Mouse (Mus musculus): ENCODE measurements around the gene Ppm1b. TPM values are rescaled to one million over a fixed set of nuclear protein-coding genes. Genes with fewer than 3 reads are reported as not detected.

The Ppm1b gene
- total and polyA plus RNA-seq, 2 experiments from 2014 or later: 51.9 to 54.7 TPM

GRCm38 (mm10) chr17:84940017-84940731 is 16.4 kb upstream of the Ppm1b start:
- Histone ChIP-seq H3K9me3 (ENCODE audit: low read length) (no peaks in the 10 kb centered on the region), H3K27ac (ENCODE audit: low read depth, low read length) (no peak overlapping the region), H3K4me1 (ENCODE audit: insufficient read depth, low read length) (peaks cover 3% of the 10 kb centered on the region; the same call in 1 of the 2 replicates), H3K9ac (replicated peaks; ENCODE audit: low read length, poor library complexity, severe bottlenecking) (no peak overlapping the region), H3K4me2 (ENCODE audit: low read depth, low read length, poor library complexity, severe bottlenecking) (no peak overlapping the region), H3K36me3 (ENCODE audit: insufficient read depth, low read length) (no peaks in the 10 kb centered on the region), H3K4me3 (ENCODE audit: low read depth, low read length) (no peak overlapping the region), H3K27me3 (ENCODE audit: insufficient read depth, low read length) (no peaks in the 10 kb centered on the region)
- ATAC-seq (ENCODE audit: low FRiP score) (no peak), DNase-seq (ENCODE audit: low spot score) (no peak)
- TF ChIP-seq CTCF (IDR thresholded peaks at IDR 0.05): no peak
- WGBS: 84% methylated on average over 9 of the region's 9 CpGs

- Histone ChIP-seq H3K9ac (replicated peaks; ENCODE audit: low read length, poor library complexity, severe bottlenecking) (no peak overlapping the region), H3K9me3 (ENCODE audit: low read length) (no peaks in the 10 kb centered on the region), H3K4me1 (ENCODE audit: insufficient read depth, low read length) (peaks cover 2% of the 10 kb centered on the region; the same call in 1 of the 2 replicates), H3K36me3 (ENCODE audit: insufficient read depth, low read length) (no peaks in the 10 kb centered on the region), H3K27ac (ENCODE audit: low read depth, low read length) (no peak overlapping the region), H3K4me2 (ENCODE audit: low read depth, low read length, poor library complexity, severe bottlenecking) (no peak overlapping the region), H3K4me3 (ENCODE audit: low read depth, low read length) (no peak overlapping the region), H3K27me3 (ENCODE audit: insufficient read depth, low read length) (no peaks in the 10 kb centered on the region)
- DNase-seq (ENCODE audit: low spot score): no peak
- no peak for TF ChIP-seq CTCF (IDR thresholded peaks at IDR 0.05)
- 85% methylated on average over 13 of the region's 13 CpGs for WGBS
- no peak for ATAC-seq (ENCODE audit: low FRiP score)
Observed at GRCm38 (mm10) chr17:84941291-84941868, 15.2 kb upstream of the Ppm1b start.

GRCm38 (mm10) chr17:84942358-84943032 is 14.0 kb upstream of the Ppm1b start:
- ATAC-seq (ENCODE audit: low FRiP score): no peak
- no peak for TF ChIP-seq CTCF (IDR thresholded peaks at IDR 0.05)
- Histone ChIP-seq H3K4me2 (ENCODE audit: low read depth, low read length, poor library complexity, severe bottlenecking) (no peak overlapping the region), H3K9me3 (ENCODE audit: low read length) (no peaks in the 10 kb centered on the region), H3K36me3 (ENCODE audit: insufficient read depth, low read length) (no peaks in the 10 kb centered on the region), H3K27ac (ENCODE audit: low read depth, low read length) (no peak overlapping the region), H3K4me1 (ENCODE audit: insufficient read depth, low read length) (no peaks in the 10 kb centered on the region), H3K4me3 (ENCODE audit: low read depth, low read length) (no peak overlapping the region), H3K27me3 (ENCODE audit: insufficient read depth, low read length) (no peaks in the 10 kb centered on the region), H3K9ac (replicated peaks; ENCODE audit: low read length, poor library complexity, severe bottlenecking) (no peak overlapping the region)
- WGBS: 90% methylated on average over 10 of the region's 10 CpGs
- DNase-seq (ENCODE audit: low spot score): no peak

GRCm38 (mm10) chr17:84943033-84943393 is 13.5 kb upstream of the Ppm1b start:
- H3K4me3 ChIP-seq (ENCODE audit: low read depth, low read length): no peak overlapping the region
- WGBS: 69% methylated on average over 2 of the region's 2 CpGs
- no peak overlapping the region for H3K4me2 ChIP-seq (ENCODE audit: low read depth, low read length, poor library complexity, severe bottlenecking)
- DNase-seq (ENCODE audit: low spot score) (no peak), ATAC-seq (ENCODE audit: low FRiP score) (no peak)
- no peaks in the 10 kb centered on the region for H3K36me3 ChIP-seq (ENCODE audit: insufficient read depth, low read length)
- no peaks in the 10 kb centered on the region for H3K27me3 ChIP-seq (ENCODE audit: insufficient read depth, low read length)
- TF ChIP-seq CTCF (IDR thresholded peaks at IDR 0.05): no peak
- H3K9me3 ChIP-seq (ENCODE audit: low read length): no peaks in the 10 kb centered on the region
- H3K9ac ChIP-seq (replicated peaks; ENCODE audit: low read length, poor library complexity, severe bottlenecking): no peak overlapping the region
- H3K27ac ChIP-seq (ENCODE audit: low read depth, low read length): no peak overlapping the region
- H3K4me1 ChIP-seq (ENCODE audit: insufficient read depth, low read length): no peaks in the 10 kb centered on the region

GRCm38 (mm10) chr17:84944348-84944747 is 12.2 kb upstream of the Ppm1b start:
- H3K36me3 ChIP-seq (ENCODE audit: insufficient read depth, low read length): no peaks in the 10 kb centered on the region
- H3K4me3 ChIP-seq (ENCODE audit: low read depth, low read length): no peak overlapping the region
- H3K4me2 ChIP-seq (ENCODE audit: low read depth, low read length, poor library complexity, severe bottlenecking): no peak overlapping the region
- no peak for ATAC-seq (ENCODE audit: low FRiP score)
- TF ChIP-seq CTCF (IDR thresholded peaks at IDR 0.05): no peak
- H3K9ac ChIP-seq (replicated peaks; ENCODE audit: low read length, poor library complexity, severe bottlenecking): no peak overlapping the region
- no peaks in the 10 kb centered on the region for H3K4me1 ChIP-seq (ENCODE audit: insufficient read depth, low read length)
- H3K27me3 ChIP-seq (ENCODE audit: insufficient read depth, low read length): no peaks in the 10 kb centered on the region
- WGBS: 89% methylated on average over 6 of the region's 6 CpGs
- H3K9me3 ChIP-seq (ENCODE audit: low read length): no peaks in the 10 kb centered on the region
- DNase-seq (ENCODE audit: low spot score): no peak
- H3K27ac ChIP-seq (ENCODE audit: low read depth, low read length): no peak overlapping the region

- Histone ChIP-seq H3K27me3 (ENCODE audit: insufficient read depth, low read length) (no peaks in the 10 kb centered on the region), H3K27ac (ENCODE audit: low read depth, low read length) (no peak overlapping the region), H3K9me3 (ENCODE audit: low read length) (no peaks in the 10 kb centered on the region), H3K4me3 (ENCODE audit: low read depth, low read length) (no peak overlapping the region), H3K36me3 (ENCODE audit: insufficient read depth, low read length) (no peaks in the 10 kb centered on the region), H3K4me1 (ENCODE audit: insufficient read depth, low read length) (no peaks in the 10 kb centered on the region), H3K4me2 (ENCODE audit: low read depth, low read length, poor library complexity, severe bottlenecking) (no peak overlapping the region), H3K9ac (replicated peaks; ENCODE audit: low read length, poor library complexity, severe bottlenecking) (no peak overlapping the region)
- whole genome bisulfite sequencing: 95% methylated on average over 5 of the region's 5 CpGs
- ATAC-seq (ENCODE audit: low FRiP score) (no peak), DNase-seq (ENCODE audit: low spot score) (no peak)
- no peak for TF ChIP-seq CTCF (IDR thresholded peaks at IDR 0.05)
Observed at GRCm38 (mm10) chr17:84952521-84952920, 4.0 kb upstream of the Ppm1b start.

Measured in midbrain, postnatal 0 days (tissue).